Mouse (Mus musculus) thymus, adult 2 months (tissue): ENCODE measurements around the gene Adamts2. TPM values are rescaled to one million over a fixed set of nuclear protein-coding genes. Genes with fewer than 3 reads are reported as not detected.

ENCODE experiments used
- DNase-seq: peaks from one replicate; pipeline ENCODE4 v3.0.0; 2021
- H3K27ac ChIP-seq: fragments of 200-500 bp; 2 replicates; pipeline ENCODE4 v1.5.1; 2012; ENCODE audit warnings: low read length, control low read depth; ENCODE audit not compliant: control insufficient read depth, insufficient read depth
- H3K27me3 ChIP-seq: fragments of 200-500 bp; 2 replicates; pipeline ENCODE4 v1.6.1; 2012; ENCODE audit warnings: mild to moderate bottlenecking, low read length, moderate library complexity, mixed read lengths; ENCODE audit not compliant: control insufficient read depth, insufficient read depth
- H3K36me3 ChIP-seq: fragments of 200-500 bp; 2 replicates; pipeline ENCODE4 v1.6.1; 2012; ENCODE audit warnings: mild to moderate bottlenecking, low read length, moderate library complexity; ENCODE audit not compliant: control insufficient read depth, insufficient read depth
- H3K4me1 ChIP-seq: fragments of 200-500 bp; replicated peaks from 2 replicates; pipeline ENCODE4 v1.6.1; 2012; ENCODE audit warnings: low read length; ENCODE audit not compliant: control insufficient read depth, insufficient read depth
- H3K4me3 ChIP-seq: fragments of 200-500 bp; 2 replicates; pipeline ENCODE4 v1.5.1; 2012; ENCODE audit warnings: mild to moderate bottlenecking, low read length, control low read depth, moderate library complexity; ENCODE audit not compliant: control insufficient read depth, insufficient read depth
- CTCF ChIP-seq: fragments of 200-500 bp; IDR thresholded peaks from 2 replicates; pipeline ENCODE4 v1.5.1; 2012; ENCODE audit warnings: mild to moderate bottlenecking, control low read depth, low read length, moderate library complexity, borderline replicate concordance; ENCODE audit not compliant: control insufficient read depth, poor library complexity, insufficient read depth; ENCODE audit errors: extremely low read depth
- POLR2A ChIP-seq: fragments of 200-500 bp; IDR thresholded peaks from 2 replicates; pipeline ENCODE4 v1.6.1; 2012; ENCODE audit warnings: mild to moderate bottlenecking, low read length, control low read depth, moderate library complexity; ENCODE audit not compliant: control insufficient read depth, poor library complexity, insufficient read depth; ENCODE audit errors: extremely low read depth
- WGBS: fragments of 180-500 bp; shearing (Covaris S2); methylation state at CpG from one replicate; pipeline ENCODE4 v1.1.7; 2018; 5-methylcytosine and 5-hydroxymethylcytosine counted together
- polyA plus RNA-seq: library from polyadenylated mRNA; depleted of rRNA; stranded (reverse); fragments of >200 nt; gene quantifications from 2 replicates; pipeline ENCODE4 v1.2.3, GENCODE M21; 2012

Adamts2 gene
- polyA plus RNA-seq, 1 experiment = 5.5 TPM

- H3K27me3 ChIP-seq = peaks cover 27% of the 10 kb centered on the region; the same call in 1 of the 2 replicates
- TF ChIP-seq POLR2A (no peak), CTCF (no peak)
- WGBS = 2% methylated on average over 59 of the region's 59 CpGs
- peak overlapping the region; percentile 36 for H3K4me3 ChIP-seq
- H3K27ac ChIP-seq = no peak overlapping the region
- no peak for DNase-seq
- peaks cover 11% of the 10 kb centered on the region; the same call in 1 of the 2 replicates for H3K4me1 ChIP-seq
- no peaks in the 10 kb centered on the region for H3K36me3 ChIP-seq
Observed at GRCm38 (mm10) chr11:50602356-50603081, 635 bp downstream of the Adamts2 start.

- WGBS = 3% methylated on average over 52 of the region's 52 CpGs
- Histone ChIP-seq H3K4me3 (no peak overlapping the region; the same call in 1 of the 2 replicates), H3K36me3 (no peaks in the 10 kb centered on the region), H3K4me1 (peaks cover 11% of the 10 kb centered on the region; the same call in 1 of the 2 replicates), H3K27ac (no peak overlapping the region), H3K27me3 (peaks cover 27% of the 10 kb centered on the region; the same call in 1 of the 2 replicates)
- DNase-seq = peak; percentile 30
- TF ChIP-seq POLR2A (no peak), CTCF (no peak)
Observed at GRCm38 (mm10) chr11:50603082-50603910, 1.4 kb downstream of the Adamts2 start.

- Histone ChIP-seq H3K4me1 (peaks cover 11% of the 10 kb centered on the region; the same call in 1 of the 2 replicates), H3K4me3 (no peak overlapping the region), H3K27me3 (peaks cover 27% of the 10 kb centered on the region; the same call in 1 of the 2 replicates), H3K36me3 (no peaks in the 10 kb centered on the region), H3K27ac (no peak overlapping the region)
- WGBS = 60% methylated on average over 16 of the region's 16 CpGs
- no peak for TF ChIP-seq CTCF
- no peak for TF ChIP-seq POLR2A
- no peak for DNase-seq
Observed at GRCm38 (mm10) chr11:50604371-50604770, 2.5 kb downstream of the Adamts2 start.

- no peak overlapping the region for H3K4me3 ChIP-seq
- 90% methylated on average over 5 of the region's 5 CpGs for WGBS
- H3K36me3 ChIP-seq = no peaks in the 10 kb centered on the region
- no peaks in the 10 kb centered on the region for H3K27me3 ChIP-seq
- no peak overlapping the region for H3K27ac ChIP-seq
- TF ChIP-seq POLR2A (no peak), CTCF (no peak)
- no peak for DNase-seq
- H3K4me1 ChIP-seq = no peaks in the 10 kb centered on the region
Observed at GRCm38 (mm10) chr11:50611181-50611580, 9.3 kb downstream of the Adamts2 start.

- H3K4me1 ChIP-seq = no peaks in the 10 kb centered on the region
- no peak for DNase-seq
- no peak for TF ChIP-seq CTCF
- TF ChIP-seq POLR2A = no peak
- WGBS = 92% methylated on average over 11 of the region's 11 CpGs
- no peak overlapping the region for H3K4me3 ChIP-seq
- no peaks in the 10 kb centered on the region for H3K27me3 ChIP-seq
- H3K36me3 ChIP-seq = no peaks in the 10 kb centered on the region
- H3K27ac ChIP-seq = no peak overlapping the region
Observed at GRCm38 (mm10) chr11:50617015-50617543, 15.2 kb downstream of the Adamts2 start.

GRCm38 (mm10) chr11:50620926-50621325 lies 19.0 kb downstream of the Adamts2 start:
- no peak for DNase-seq
- no peaks in the 10 kb centered on the region for H3K27me3 ChIP-seq
- WGBS = 93% methylated on average over 4 of the region's 4 CpGs
- H3K27ac ChIP-seq = no peak overlapping the region
- no peaks in the 10 kb centered on the region for H3K36me3 ChIP-seq
- no peak overlapping the region for H3K4me3 ChIP-seq
- TF ChIP-seq POLR2A = no peak
- TF ChIP-seq CTCF = no peak
- peaks cover 20% of the 10 kb centered on the region for H3K4me1 ChIP-seq
